Mouse (Mus musculus): ENCODE results near the gene Jkamp. TPM values are rescaled to one million over a fixed set of nuclear protein-coding genes. Genes with fewer than 3 reads are reported as not detected.

Gene Jkamp
- total and polyA plus RNA-seq, 3 experiments = 14.9 to 25.0 TPM; not detected in 1

- TF ChIP-seq NRF1 (IDR thresholded peaks at IDR 0.05; ENCODE audit: insufficient read depth, low read depth, low read length, poor library complexity, severe bottlenecking) = no peak
- H3K27me3 ChIP-seq (ENCODE audit: control insufficient read depth in 1 of 2, insufficient read depth in 2 of 2, low read length in 2 of 2) = no peaks in the 10 kb centered on the region; a peak in 1 of 4 replicates
- no peak overlapping the region for H3K9ac ChIP-seq (ENCODE audit: control insufficient read depth, low read depth, low read length, poor library complexity, severe bottlenecking)
- no peak for DNase-seq (ENCODE audit: low read depth, low spot score)
- H3K9me3 ChIP-seq (replicated peaks; ENCODE audit: insufficient read depth, low read length) = no peaks in the 10 kb centered on the region
- no peaks in the 10 kb centered on the region for H3K4me1 ChIP-seq (ENCODE audit: control insufficient read depth in 1 of 2, insufficient read depth in 2 of 2, low read length in 2 of 2)
- H3K36me3 ChIP-seq (ENCODE audit: control insufficient read depth in 1 of 2, insufficient read depth in 2 of 2, low read length in 2 of 2) = no peaks in the 10 kb centered on the region
- no peaks in the 10 kb centered on the region for H3K79me2 ChIP-seq (ENCODE audit: control insufficient read depth, insufficient read depth, low read length, poor library complexity)
- no peak overlapping the region for H3K4me3 ChIP-seq (ENCODE audit: control insufficient read depth in 1 of 2, insufficient read depth in 1 of 2, low read depth in 2 of 2, low read length in 2 of 2)
- H3K27ac ChIP-seq (ENCODE audit: control insufficient read depth, low read depth, low read length) = no peak overlapping the region
These were observed 29.7 kb downstream of the Jkamp start for GRCm38 (mm10) chr12:72115126-72115525.

- Histone ChIP-seq H3K79me2 (ENCODE audit: control insufficient read depth, insufficient read depth, low read length, poor library complexity) (no peaks in the 10 kb centered on the region), H3K27me3 (ENCODE audit: control insufficient read depth in 1 of 2, insufficient read depth in 2 of 2, low read length in 2 of 2) (no peaks in the 10 kb centered on the region; a peak in 1 of 4 replicates), H3K9me3 (replicated peaks; ENCODE audit: insufficient read depth, low read length) (no peaks in the 10 kb centered on the region), H3K4me3 (ENCODE audit: control insufficient read depth in 1 of 2, insufficient read depth in 1 of 2, low read depth in 2 of 2, low read length in 2 of 2) (no peak overlapping the region), H3K9ac (ENCODE audit: control insufficient read depth, low read depth, low read length, poor library complexity, severe bottlenecking) (no peak overlapping the region), H3K27ac (ENCODE audit: control insufficient read depth, low read depth, low read length) (no peak overlapping the region), H3K4me1 (ENCODE audit: control insufficient read depth in 1 of 2, insufficient read depth in 2 of 2, low read length in 2 of 2) (no peaks in the 10 kb centered on the region), H3K36me3 (ENCODE audit: control insufficient read depth in 1 of 2, insufficient read depth in 2 of 2, low read length in 2 of 2) (no peaks in the 10 kb centered on the region)
- TF ChIP-seq E2F4 (IDR thresholded peaks at IDR 0.05; ENCODE audit: borderline replicate concordance, low read depth, low read length) (no peak), POLR2A (IDR thresholded peaks at IDR 0.05; ENCODE audit: control insufficient read depth in 1 of 2, insufficient read depth in 1 of 2, low read depth in 1 of 2, low read length in 2 of 2, poor library complexity in 1 of 2) (no peak), HCFC1 (IDR thresholded peaks at IDR 0.05; ENCODE audit: low read depth, low read length) (no peak), MAX (IDR thresholded peaks at IDR 0.05; ENCODE audit: low read length) (no peak), RAD21 (IDR thresholded peaks at IDR 0.05; ENCODE audit: low read depth, low read length) (no peak), CHD2 (IDR thresholded peaks at IDR 0.05; ENCODE audit: low read length) (no peak), POLR2AphosphoS5 (IDR thresholded peaks at IDR 0.05; ENCODE audit: borderline replicate concordance, low read depth, low read length) (no peak), BHLHE40 (IDR thresholded peaks at IDR 0.05; ENCODE audit: borderline replicate concordance, low read depth, low read length) (no peak), EP300 (IDR thresholded peaks at IDR 0.05; ENCODE audit: low read depth in 1 of 2, low read length in 2 of 2) (no peak), TAL1 (IDR thresholded peaks at IDR 0.05; ENCODE audit: low read length) (no peak), GABPA (IDR thresholded peaks at IDR 0.05; ENCODE audit: low read depth, low read length) (no peak), ZNF384 (IDR thresholded peaks at IDR 0.05; ENCODE audit: low read depth, low read length) (no peak), NELFE (IDR thresholded peaks at IDR 0.05; ENCODE audit: low read depth, low read length) (no peak)
- no peak for DNase-seq (ENCODE audit: low read depth, low spot score)
These were observed 30.4 kb downstream of the Jkamp start for GRCm38 (mm10) chr12:72115686-72116345.

DNA sequence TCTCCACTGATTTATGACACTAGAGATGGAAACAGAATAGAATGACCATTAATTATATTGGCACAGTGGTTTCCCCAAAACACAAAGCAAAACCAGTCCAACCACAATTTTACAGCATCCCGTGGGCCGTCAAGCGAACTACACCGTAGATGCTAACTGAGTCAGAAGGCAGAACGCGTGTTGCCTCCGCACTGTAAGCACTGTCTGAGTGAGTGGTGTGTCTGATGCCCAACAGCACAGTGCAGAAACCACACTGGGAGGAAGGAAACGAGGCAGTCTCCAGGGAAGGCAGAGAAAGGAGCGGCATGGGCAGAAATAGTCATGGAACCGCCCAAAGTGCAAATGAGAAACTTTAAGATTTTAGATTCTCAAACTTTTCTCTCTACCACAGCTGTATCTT, 43.8 kb downstream of the Jkamp start:
- DNase-seq (ENCODE audit: low read depth, low spot score) = no peak
- Histone ChIP-seq H3K36me3 (ENCODE audit: control insufficient read depth in 1 of 2, insufficient read depth in 2 of 2, low read length in 2 of 2) (no peaks in the 10 kb centered on the region), H3K4me1 (ENCODE audit: control insufficient read depth in 1 of 2, insufficient read depth in 2 of 2, low read length in 2 of 2) (no peaks in the 10 kb centered on the region), H3K79me2 (ENCODE audit: control insufficient read depth, insufficient read depth, low read length, poor library complexity) (no peaks in the 10 kb centered on the region), H3K9me3 (replicated peaks; ENCODE audit: insufficient read depth, low read length) (no peaks in the 10 kb centered on the region), H3K27ac (ENCODE audit: control insufficient read depth, low read depth, low read length) (no peak overlapping the region), H3K27me3 (ENCODE audit: control insufficient read depth in 1 of 2, insufficient read depth in 2 of 2, low read length in 2 of 2) (no peaks in the 10 kb centered on the region; a peak in 1 of 4 replicates), H3K9ac (ENCODE audit: control insufficient read depth, low read depth, low read length, poor library complexity, severe bottlenecking) (no peak overlapping the region), H3K4me3 (ENCODE audit: control insufficient read depth in 1 of 2, insufficient read depth in 1 of 2, low read depth in 2 of 2, low read length in 2 of 2) (no peak overlapping the region)
- TF ChIP-seq TAL1 (IDR thresholded peaks at IDR 0.05; ENCODE audit: low read length) (no peak), POLR2A (IDR thresholded peaks at IDR 0.05; ENCODE audit: control insufficient read depth in 1 of 2, insufficient read depth in 1 of 2, low read depth in 1 of 2, low read length in 2 of 2, poor library complexity in 1 of 2) (no peak)
